Mouse (Mus musculus): ENCODE results near the gene Zfand4. TPM values are rescaled to one million over a fixed set of nuclear protein-coding genes. Genes with fewer than 3 reads are reported as not detected.

Gene Zfand4
- polyA plus RNA-seq, 1 experiment, result 6.5 TPM

DNA sequence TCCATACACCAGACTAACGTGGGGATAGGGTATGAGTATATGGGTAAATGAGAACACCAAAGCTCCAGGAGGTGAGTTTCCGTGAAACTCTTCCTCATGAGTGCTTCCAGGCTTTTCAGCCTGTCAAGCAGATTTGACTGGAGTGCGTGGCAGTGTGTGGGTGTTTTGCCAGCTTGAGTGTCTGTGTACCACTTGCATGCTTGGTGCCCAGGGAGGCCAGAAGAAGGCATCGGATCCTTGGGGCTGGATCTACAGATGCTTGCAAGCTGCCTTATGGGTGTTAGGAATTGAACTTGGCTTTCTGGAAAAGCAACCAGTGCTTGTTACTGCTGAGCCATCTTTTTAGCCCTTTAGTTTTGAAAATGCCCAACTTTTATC is 92.9 kb downstream of the Zfand4 start:
- no peak for TF ChIP-seq CTCF (IDR thresholded peaks at IDR 0.05; ENCODE audit: borderline replicate concordance, extremely low read depth, insufficient read depth, insufficient read length)
- TF ChIP-seq POLR2A (IDR thresholded peaks at IDR 0.05; ENCODE audit: borderline replicate concordance, extremely low read depth, insufficient read depth, insufficient read length, poor library complexity, severe bottlenecking), result no peak
- peak; percentile 11 for DNase-seq (ENCODE audit: low read depth)

DNA sequence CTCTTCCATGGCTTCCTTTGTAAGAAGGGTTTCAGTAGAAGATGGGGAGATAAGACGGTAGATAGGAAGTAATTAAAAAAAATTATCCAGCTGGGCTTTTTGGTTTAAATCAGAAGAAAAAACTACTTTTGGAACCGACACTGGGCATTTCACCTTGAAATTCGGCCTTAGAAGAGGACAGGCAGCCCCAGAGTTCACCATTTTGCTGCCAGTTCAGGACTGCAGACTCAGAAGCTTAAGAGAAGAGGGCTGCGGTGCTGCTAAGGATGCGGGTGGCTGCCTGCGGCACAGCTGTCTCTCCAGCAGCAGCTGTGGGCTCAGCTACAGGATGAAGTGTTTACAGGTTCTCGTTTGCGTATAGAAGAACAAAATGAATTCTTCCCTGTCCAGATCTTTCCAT is 94.0 kb downstream of the Zfand4 start:
- TF ChIP-seq POLR2A (IDR thresholded peaks at IDR 0.05; ENCODE audit: borderline replicate concordance, extremely low read depth, insufficient read depth, insufficient read length, poor library complexity, severe bottlenecking), result no peak
- no peak for TF ChIP-seq CTCF (IDR thresholded peaks at IDR 0.05; ENCODE audit: borderline replicate concordance, extremely low read depth, insufficient read depth, insufficient read length)
- peak; percentile 9 for DNase-seq (ENCODE audit: low read depth)

DNA sequence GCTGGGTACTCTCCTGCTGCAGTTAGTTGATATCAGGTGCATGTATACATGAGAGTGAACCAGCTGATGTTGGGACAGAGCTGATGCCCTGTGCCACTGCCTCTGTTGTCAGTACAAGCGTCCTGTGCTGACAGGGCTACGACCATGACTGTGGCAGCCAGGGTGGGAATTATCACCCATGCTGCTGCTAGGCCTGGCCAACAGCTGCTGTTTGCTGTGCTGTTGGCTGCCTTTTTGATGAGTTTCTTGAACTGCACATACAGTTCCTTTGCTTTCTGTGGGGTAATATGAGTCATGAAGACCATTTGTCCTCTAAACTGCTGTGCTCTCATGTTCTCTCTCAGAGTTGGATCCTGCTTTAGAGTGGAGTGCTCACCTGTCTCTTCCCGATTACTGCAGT is 95.2 kb downstream of the Zfand4 start:
- TF ChIP-seq POLR2A (IDR thresholded peaks at IDR 0.05; ENCODE audit: borderline replicate concordance, extremely low read depth, insufficient read depth, insufficient read length, poor library complexity, severe bottlenecking) (no peak), CTCF (IDR thresholded peaks at IDR 0.05; ENCODE audit: borderline replicate concordance, extremely low read depth, insufficient read depth, insufficient read length) (no peak)

DNA sequence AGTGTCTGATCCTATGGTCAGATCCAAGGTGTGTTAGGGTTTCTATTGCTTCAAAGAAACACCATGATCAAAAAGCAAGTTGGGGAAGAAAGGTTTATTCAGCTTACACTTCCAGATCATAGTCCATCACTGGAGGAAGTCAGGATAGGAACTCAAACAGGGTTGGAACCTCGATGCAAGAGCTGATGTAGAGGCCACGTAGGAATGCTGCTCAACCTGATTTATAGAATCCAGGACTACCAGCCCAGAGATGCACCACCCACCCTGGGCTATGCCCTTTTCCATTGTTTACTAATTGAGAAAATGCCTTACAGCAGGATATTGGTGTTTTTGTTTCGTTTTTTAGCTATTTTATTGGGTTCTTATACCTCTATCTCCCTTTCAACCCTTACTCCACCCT is 97.4 kb downstream of the Zfand4 start:
- TF ChIP-seq CTCF (IDR thresholded peaks at IDR 0.05; ENCODE audit: borderline replicate concordance, extremely low read depth, insufficient read depth, insufficient read length) (no peak), POLR2A (IDR thresholded peaks at IDR 0.05; ENCODE audit: borderline replicate concordance, extremely low read depth, insufficient read depth, insufficient read length, poor library complexity, severe bottlenecking) (no peak)
- no peak for DNase-seq (ENCODE audit: low read depth)

More for the DNA sequence above, 95.2 kb downstream of the Zfand4 start:
- DNase-seq (ENCODE audit: low read depth), result no peak

DNA sequence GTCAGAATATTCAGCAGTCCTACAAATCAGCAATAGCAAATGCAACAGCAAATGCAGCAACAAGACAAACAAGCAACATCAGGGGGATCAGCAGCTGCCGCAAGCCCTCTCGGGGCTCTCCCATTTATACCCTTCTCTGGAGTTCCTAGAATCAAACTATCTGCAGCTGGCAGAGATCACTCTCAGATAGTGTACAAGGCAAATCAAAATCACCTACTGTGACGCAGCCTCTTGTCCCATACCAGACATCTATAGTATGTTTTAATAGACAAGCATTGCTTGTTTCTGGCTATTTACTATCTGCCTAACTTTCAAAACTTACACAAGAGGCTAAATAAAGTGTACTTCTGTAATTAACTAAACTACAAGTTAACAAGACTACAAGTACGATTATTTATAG is 98.0 kb downstream of the Zfand4 start:
- TF ChIP-seq POLR2A (IDR thresholded peaks at IDR 0.05; ENCODE audit: borderline replicate concordance, extremely low read depth, insufficient read depth, insufficient read length, poor library complexity, severe bottlenecking) (no peak), CTCF (IDR thresholded peaks at IDR 0.05; ENCODE audit: borderline replicate concordance, extremely low read depth, insufficient read depth, insufficient read length) (no peak)
- DNase-seq (ENCODE audit: low read depth), result no peak

DNA sequence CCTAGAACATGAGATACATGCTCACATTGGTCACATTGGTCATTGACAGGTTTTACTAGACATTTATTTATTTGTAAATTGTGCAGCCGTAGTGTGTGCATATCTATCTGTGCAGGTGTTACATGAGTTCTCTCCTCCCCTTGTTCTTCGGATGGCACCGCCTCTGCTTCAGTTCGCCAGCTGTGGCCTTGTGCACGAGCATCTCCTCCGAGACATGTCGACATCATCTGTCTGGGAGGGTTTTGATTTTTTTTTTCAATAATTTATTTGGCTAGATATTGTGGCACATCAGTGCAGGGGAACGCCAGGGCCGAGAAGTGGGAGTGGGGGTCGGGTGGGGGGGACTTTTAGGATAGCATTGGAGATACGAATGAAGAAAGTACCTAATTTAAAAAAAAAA is 103.9 kb downstream of the Zfand4 start:
- DNase-seq (ENCODE audit: low read depth), result no peak
- TF ChIP-seq CTCF (IDR thresholded peaks at IDR 0.05; ENCODE audit: borderline replicate concordance, extremely low read depth, insufficient read depth, insufficient read length), result no peak
- TF ChIP-seq POLR2A (IDR thresholded peaks at IDR 0.05; ENCODE audit: borderline replicate concordance, extremely low read depth, insufficient read depth, insufficient read length, poor library complexity, severe bottlenecking), result no peak

DNA sequence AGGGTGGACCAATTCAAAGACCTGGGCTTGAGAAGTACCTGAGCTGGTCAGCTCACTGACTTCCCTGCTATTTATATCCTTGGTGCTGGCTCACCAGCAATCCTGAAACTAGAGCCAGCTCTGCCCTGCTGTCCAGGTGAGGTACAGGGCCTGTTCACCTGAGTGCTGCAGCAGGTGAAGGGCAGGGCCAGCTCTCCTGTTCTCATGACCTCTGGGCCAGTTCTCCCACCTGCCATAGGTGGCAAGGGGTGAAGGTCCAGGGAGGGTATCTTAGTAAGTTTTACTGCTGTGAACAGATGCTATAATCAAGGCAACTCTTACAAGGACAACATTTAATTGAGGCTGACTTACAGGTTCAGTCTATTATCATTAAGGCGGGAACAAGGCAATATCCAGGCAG is 105.8 kb downstream of the Zfand4 start:
- DNase-seq (ENCODE audit: low read depth), result no peak
- TF ChIP-seq CTCF (IDR thresholded peaks at IDR 0.05; ENCODE audit: borderline replicate concordance, extremely low read depth, insufficient read depth, insufficient read length), result no peak
- TF ChIP-seq POLR2A (IDR thresholded peaks at IDR 0.05; ENCODE audit: borderline replicate concordance, extremely low read depth, insufficient read depth, insufficient read length, poor library complexity, severe bottlenecking), result no peak

DNA sequence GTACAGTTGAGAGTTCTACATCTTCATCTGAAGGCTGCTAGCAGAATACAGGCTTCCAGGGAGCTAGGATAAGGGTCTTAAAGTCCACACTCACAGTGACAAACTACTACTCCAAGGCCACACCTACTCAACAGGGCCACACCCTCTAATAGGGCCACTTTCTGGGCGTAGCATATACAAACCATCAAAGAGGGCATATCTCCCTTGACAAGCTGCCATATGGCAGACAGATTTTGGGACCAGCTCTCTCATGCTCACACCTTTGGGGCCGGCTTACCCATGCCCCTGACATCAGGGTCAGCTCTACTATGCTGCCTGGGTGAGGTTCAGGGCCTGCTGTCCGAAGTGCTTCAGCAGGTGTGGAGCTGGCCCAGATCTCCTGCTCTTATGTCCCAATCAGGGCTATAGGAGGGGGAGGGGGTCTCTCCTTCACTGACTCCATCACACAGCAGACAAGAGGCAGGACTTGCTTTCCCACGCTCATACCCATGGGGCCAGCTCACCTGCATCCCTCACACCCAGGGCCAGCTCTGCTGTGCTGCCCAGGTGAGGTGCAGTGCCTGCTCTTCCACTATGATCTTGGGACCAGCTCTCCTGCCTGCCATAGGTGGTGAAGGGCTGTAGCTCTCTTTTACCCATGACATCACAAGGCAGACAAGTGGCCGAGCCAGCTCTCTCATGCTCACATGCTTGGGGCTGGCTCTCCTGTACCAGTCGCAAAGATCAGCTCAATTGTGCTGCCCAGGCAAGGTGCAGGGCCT is 106.4 kb downstream of the Zfand4 start:
- TF ChIP-seq POLR2A (IDR thresholded peaks at IDR 0.05; ENCODE audit: borderline replicate concordance, extremely low read depth, insufficient read depth, insufficient read length, poor library complexity, severe bottlenecking) (no peak), CTCF (IDR thresholded peaks at IDR 0.05; ENCODE audit: borderline replicate concordance, extremely low read depth, insufficient read depth, insufficient read length) (no peak)
- DNase-seq (ENCODE audit: low read depth), result no peak

DNA sequence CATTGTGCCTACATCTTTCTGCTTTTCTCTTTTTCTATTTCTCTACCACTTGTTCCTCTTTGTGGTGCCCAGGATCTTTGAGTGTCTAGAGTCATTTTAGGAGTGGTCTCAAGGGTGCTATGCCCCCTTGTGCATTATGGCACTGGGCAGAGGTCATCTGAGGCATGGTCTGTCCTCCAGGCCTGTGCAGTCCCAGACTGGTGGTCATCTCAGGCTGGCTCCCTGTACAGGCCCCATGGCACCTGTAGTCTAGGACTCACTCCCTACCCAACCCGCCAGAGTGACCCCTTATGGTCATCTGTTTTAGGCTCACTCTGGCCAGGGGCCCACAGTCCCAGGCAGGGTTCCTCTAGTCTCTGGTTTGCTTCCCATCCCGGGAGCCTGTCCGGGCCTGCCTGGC is 107.5 kb downstream of the Zfand4 start:
- TF ChIP-seq POLR2A (IDR thresholded peaks at IDR 0.05; ENCODE audit: borderline replicate concordance, extremely low read depth, insufficient read depth, insufficient read length, poor library complexity, severe bottlenecking) (no peak), CTCF (IDR thresholded peaks at IDR 0.05; ENCODE audit: borderline replicate concordance, extremely low read depth, insufficient read depth, insufficient read length) (no peak)
- DNase-seq (ENCODE audit: low read depth), result no peak

DNA sequence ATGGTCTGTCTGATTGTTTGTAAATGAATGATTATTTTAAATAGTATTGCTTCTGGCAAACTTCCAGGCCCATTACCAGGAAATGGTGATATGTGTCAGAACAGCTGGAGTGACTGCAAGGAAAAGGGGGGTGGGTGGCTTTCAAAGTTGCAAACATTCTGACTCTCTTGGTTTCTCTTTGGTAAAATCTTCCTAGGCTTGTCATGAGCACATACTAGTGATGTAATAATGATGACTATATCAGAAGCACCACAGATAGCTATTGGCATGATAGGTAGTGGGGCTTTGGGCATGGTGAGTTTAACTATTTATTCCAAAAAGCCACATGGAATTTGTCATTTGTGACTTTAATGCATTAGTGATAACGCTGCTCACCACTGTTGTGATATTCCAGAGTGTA is 110.1 kb downstream of the Zfand4 start:
- DNase-seq (ENCODE audit: low read depth), result no peak
- TF ChIP-seq POLR2A (IDR thresholded peaks at IDR 0.05; ENCODE audit: borderline replicate concordance, extremely low read depth, insufficient read depth, insufficient read length, poor library complexity, severe bottlenecking) (no peak), CTCF (IDR thresholded peaks at IDR 0.05; ENCODE audit: borderline replicate concordance, extremely low read depth, insufficient read depth, insufficient read length) (no peak)

DNA sequence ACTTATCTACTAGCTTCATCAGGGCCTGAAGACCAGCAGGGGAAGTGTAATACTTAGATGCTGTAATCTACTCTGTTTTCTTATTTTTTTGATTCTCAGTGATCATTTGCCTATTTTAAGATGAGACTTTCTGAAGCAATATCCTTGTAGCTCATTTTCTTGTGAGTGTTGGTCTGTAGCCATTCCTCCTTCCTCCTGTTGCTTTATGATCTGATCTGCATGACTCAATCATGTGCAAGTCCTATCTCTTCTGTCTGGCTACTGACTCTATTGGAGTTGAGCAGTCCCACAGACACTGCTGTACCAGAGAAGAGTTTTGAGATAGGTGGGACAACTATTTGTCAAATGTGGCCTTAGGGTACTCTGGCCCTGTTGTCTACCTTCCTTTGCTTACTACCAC is 110.6 kb downstream of the Zfand4 start:
- TF ChIP-seq POLR2A (IDR thresholded peaks at IDR 0.05; ENCODE audit: borderline replicate concordance, extremely low read depth, insufficient read depth, insufficient read length, poor library complexity, severe bottlenecking), result no peak
- TF ChIP-seq CTCF (IDR thresholded peaks at IDR 0.05; ENCODE audit: borderline replicate concordance, extremely low read depth, insufficient read depth, insufficient read length), result no peak
- no peak for DNase-seq (ENCODE audit: low read depth)

DNA sequence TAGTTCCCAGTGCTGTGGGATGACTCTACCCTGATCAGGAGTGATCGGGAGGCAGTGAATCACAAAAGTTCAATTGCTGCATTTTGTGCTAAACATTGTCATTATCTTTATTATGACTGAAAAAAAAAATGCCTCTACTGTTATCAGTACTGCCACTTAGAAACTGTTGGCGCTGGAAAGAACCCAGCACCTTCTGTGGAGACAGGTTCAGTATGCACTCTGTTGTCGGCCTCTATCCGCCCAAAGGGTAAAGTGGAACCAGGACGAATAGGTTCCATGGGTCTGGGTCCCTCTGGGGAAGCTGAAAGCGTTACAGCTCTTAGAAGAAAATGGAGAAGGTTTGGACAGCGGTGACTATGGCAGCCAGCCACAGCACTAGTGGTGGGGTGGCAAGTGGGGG is 114.9 kb downstream of the Zfand4 start:
- TF ChIP-seq POLR2A (IDR thresholded peaks at IDR 0.05; ENCODE audit: borderline replicate concordance, extremely low read depth, insufficient read depth, insufficient read length, poor library complexity, severe bottlenecking), result no peak
- TF ChIP-seq CTCF (IDR thresholded peaks at IDR 0.05; ENCODE audit: borderline replicate concordance, extremely low read depth, insufficient read depth, insufficient read length), result no peak
- no peak for DNase-seq (ENCODE audit: low read depth)

Other genes with a start within 250 kb of the Zfand4 start
- 50.5 and 56.1 TPM in 2 replicates for gene Tmcc1, start 70.7 kb upstream of the Zfand4 start, polyA plus RNA-seq (2012; rRNA removed)
- 103 and 105 TPM in 2 replicates for gene Washc2, start 56.2 kb upstream of the Zfand4 start, polyA plus RNA-seq (2012; rRNA removed)
- 166 and 169 TPM in 2 replicates for gene March8, start 73.8 kb downstream of the Zfand4 start, polyA plus RNA-seq (2012; rRNA removed)
- 0.33 and 0.46 TPM in 2 replicates for gene Alox5, start 197.0 kb downstream of the Zfand4 start, polyA plus RNA-seq (2012; rRNA removed)
- not detected in 2 replicates for gene Olfr211, start 224.9 kb downstream of the Zfand4 start, polyA plus RNA-seq (2012; rRNA removed)
- gene Olfr212, start 242.3 kb downstream of the Zfand4 start, polyA plus RNA-seq (2012; rRNA removed), result 0.03 and 0.04 TPM in 2 replicates

All from brain, embryonic 14.5 days (tissue).